Mouse (Mus musculus) liver, embryonic 14.5 days (tissue): ENCODE data around the gene Daglb.

Experiments used
- CTCF ChIP-seq: IDR thresholded peaks from 2 replicates; pipeline ENCODE4 v1.5.1; 2016; ENCODE audit warnings: antibody characterized with exemption, low read depth, control low read depth
- EP300 ChIP-seq: IDR thresholded peaks from 2 replicates; pipeline ENCODE4 v1.6.1; 2016; ENCODE audit warnings: antibody characterized with exemption, low read depth

GRCm38 (mm10) chr5:143476013-143476412 lies 11.6 kb downstream of the Daglb start:
- TF ChIP-seq CTCF (no peak), EP300 (no peak)
